Mouse (Mus musculus): Measurements from ENCODE around the gene Mdh2.

GRCm38 (mm10) chr5:135743741-135744609 lies 34.3 kb upstream of the Mdh2 start, which contains the start of gene Tmem120a:
- TF ChIP-seq CTCF (IDR thresholded peaks at IDR 0.05; ENCODE audit: low read depth, low read length) (no peak), TAL1 (conservative IDR thresholded peaks at IDR 0.05; ENCODE audit: low read depth, low read length) (no peak), POLR2AphosphoS5 (IDR thresholded peaks at IDR 0.05; ENCODE audit: insufficient replicate concordance, low read depth, low read length) (no peak)

All from G1E (cell line).